Mouse (Mus musculus) MEL (cell line): ENCODE measurements around the gene Pon3.

Experiments
- CTCF ChIP-seq, 3 experiments: IDR thresholded peaks in 2 of 3; conservative IDR thresholded peaks in 1 of 3; 2 replicates each; pipeline ENCODE4 v1.5.1; 2011 to 2012; ENCODE audit warnings: low read length in 3 of 3, low read depth in 2 of 3, mild to moderate bottlenecking in 2 of 3, improper control_type of control experiment in 1 of 3, inconsistent platforms in 1 of 3, mixed read lengths in 1 of 3, moderate library complexity in 1 of 3; ENCODE audit not compliant: control insufficient read depth in 1 of 3, insufficient read depth in 1 of 3, poor library complexity in 1 of 3, severe bottlenecking in 1 of 3
- ELF1 ChIP-seq: IDR thresholded peaks from 2 replicates; pipeline ENCODE4 v1.6.1; 2014; ENCODE audit warnings: low read depth, mild to moderate bottlenecking, inconsistent platforms, low read length, improper control_type of control experiment, moderate library complexity
- ETS1 ChIP-seq: IDR thresholded peaks from 2 replicates; pipeline ENCODE4 v1.6.1; 2012; ENCODE audit warnings: low read depth, mild to moderate bottlenecking, inconsistent platforms, low read length, improper control_type of control experiment, moderate library complexity
- GATA1 ChIP-seq: IDR thresholded peaks from 2 replicates; pipeline ENCODE4 v1.6.1; 2011; ENCODE audit warnings: low read depth, low read length, improper control_type of control experiment
- KAT2A ChIP-seq: conservative IDR thresholded peaks from 2 replicates; pipeline ENCODE4 v1.6.1; 2012; ENCODE audit warnings: low read depth, low read length, improper control_type of control experiment, inconsistent platforms
- POLR2AphosphoS5 ChIP-seq: IDR thresholded peaks from 2 replicates; pipeline ENCODE4 v1.6.1; 2012; ENCODE audit warnings: low read depth, borderline replicate concordance, mild to moderate bottlenecking, inconsistent platforms, low read length, moderate library complexity, mixed read lengths
- TAL1 ChIP-seq: IDR thresholded peaks from 2 replicates; pipeline ENCODE4 v1.6.1; 2012; ENCODE audit warnings: mild to moderate bottlenecking, inconsistent platforms, low read length, moderate library complexity, mixed read lengths

GRCm38 (mm10) chr6:5255722-5256451 lies at the start of gene Pon3:
- TF ChIP-seq TAL1 (no peak), KAT2A (no peak), CTCF (IDR thresholded peaks at IDR 0.05 in 2 of 3, conservative IDR thresholded peaks at IDR 0.05 in 1 of 3; ENCODE audit: control insufficient read depth in 1 of 3, insufficient read depth in 1 of 3, low read depth in 2 of 3, low read length in 3 of 3, poor library complexity in 1 of 3, severe bottlenecking in 1 of 3) (no peak), ETS1 (no peak; the same call in 1 of the 2 replicates), GATA1 (no peak), POLR2AphosphoS5 (no peak), ELF1 (peak; percentile 46)
